Mouse (Mus musculus) ovary, postnatal 36 days (tissue): ENCODE data around the gene Folr2.
A peak's percentile ranks its signal among the peaks of the same experiment; 100 is the strongest.

Experiments used
- DNase-seq: peaks from one replicate; pipeline ENCODE4 v3.0.0; 2022; ENCODE audit warnings: low spot score, mixed read lengths

Folr2 gene

DNA sequence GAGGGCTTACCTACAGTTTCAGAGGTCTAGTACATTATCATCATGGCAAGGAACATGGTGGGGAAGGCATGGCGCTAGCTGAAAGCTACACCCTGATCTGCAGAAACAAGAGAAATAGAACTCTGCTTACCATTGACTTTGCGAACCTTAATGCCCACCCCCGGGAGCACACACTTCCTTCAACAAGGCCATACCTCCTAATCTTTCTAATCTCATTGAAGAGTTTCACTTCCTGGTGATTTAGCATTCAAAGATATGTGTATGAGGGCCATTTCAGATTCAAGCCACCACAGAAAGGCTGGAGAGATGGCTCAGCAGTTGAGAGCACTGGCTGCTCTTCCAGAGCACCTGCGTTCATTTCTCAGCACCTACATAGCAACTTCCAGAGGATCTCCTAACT is at the start of gene Folr2:
Gene Folr2, minus strand, starts transcription at position 101 of the 400 bp plus-strand sequence.
- DNase-seq = no peak

DNA sequence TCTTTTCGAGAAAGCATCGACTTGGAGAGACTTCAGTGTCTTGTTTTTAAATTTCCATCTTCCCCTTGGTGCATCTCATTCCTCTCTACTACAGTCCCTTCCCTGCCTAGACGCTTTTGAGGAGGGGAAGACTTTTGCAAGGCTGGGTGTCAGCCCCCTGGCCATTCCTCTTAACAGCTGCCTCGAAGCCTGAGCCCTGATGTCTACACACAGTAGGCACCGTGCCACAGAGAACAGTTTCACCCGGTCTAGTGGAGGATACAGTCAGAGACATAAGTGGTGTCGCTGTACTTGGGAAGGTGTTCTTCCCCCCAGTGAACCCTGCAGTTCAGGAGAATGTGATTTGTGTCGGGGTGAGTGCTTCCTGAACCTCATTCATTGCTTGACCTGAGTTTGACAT is 49.7 kb upstream of the Folr2 start:
- DNase-seq = no peak

DNA sequence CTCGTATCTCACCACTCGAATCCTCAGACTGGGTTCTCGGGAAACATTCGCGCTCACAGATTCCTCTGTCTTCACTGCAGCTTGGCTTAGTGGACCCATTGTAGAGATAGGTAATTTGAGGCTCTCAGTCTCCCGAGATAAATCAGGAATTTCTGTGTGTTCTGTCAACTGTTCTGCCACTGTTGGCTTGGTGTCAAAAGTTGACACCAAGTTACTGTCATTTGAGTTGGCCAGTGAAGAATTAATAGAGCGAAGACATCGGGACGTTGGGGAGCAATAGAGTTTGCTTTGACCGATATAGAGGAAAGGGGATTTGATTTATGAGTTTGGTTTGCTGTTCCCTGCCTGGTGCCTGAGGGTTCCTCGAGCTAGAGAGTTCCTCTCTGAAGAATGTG is 49.3 kb upstream of the Folr2 start, which contains the start of gene Tomt:
Gene Tomt, minus strand, starts transcription at position 73 of the 395 bp plus-strand sequence.
- no peak for DNase-seq

DNA sequence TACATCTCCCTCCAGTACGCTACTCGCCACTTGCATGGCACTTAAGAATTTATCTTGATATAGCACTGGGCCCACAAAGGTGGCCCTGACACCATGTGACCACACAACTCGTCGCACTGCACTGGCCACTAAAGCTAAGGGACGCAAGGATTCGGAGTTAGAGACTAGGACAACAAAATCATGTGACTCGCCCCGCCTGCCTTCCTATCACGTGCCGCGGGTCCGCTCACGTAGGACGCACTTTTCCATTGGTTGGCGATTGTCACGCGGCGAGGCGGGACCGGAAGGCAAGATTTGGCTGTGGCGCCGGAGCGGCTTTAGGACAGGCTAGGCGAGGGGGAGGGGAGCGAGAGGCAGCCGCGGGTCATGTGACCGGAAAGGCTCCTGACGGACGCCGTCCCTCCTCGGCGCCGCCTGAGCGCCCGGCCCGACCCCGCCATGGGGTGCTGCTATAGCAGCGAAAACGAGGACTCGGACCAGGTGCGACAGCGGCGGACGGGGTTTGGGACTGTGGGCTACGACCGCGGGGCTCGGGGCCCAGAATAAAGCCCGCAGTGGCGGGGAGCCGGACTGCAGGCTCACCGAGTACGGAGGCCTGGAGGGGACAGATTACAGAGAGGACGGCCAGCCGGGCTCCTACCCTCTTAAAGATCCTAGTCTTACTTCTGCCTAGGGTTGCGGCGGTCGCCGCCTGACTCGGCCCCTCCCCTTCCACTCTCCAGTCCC is 48.7 kb upstream of the Folr2 start, which contains the start of gene Lamtor1:
Gene Lamtor1, plus strand, starts transcription at position 344 of the 726 bp plus-strand sequence.
- peak; percentile 99 for DNase-seq

DNA sequence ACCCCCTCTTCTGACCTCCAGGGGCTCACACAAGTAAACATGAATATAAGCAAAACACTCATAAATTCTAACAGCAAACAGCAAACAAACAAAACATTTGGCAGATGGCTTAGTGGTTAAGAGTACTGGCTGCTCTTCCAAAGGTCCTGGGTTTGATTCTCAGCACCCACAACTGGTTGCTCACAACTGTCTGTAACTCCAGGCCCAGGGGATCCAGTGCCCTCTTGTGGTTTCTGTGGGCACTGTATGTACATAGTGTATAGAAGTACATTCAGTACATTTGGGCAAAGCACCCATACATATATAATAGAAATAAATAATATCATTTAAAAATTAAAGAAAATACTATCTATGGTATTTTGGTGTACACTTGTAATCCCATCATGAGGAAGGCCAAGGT is 45.9 kb upstream of the Folr2 start:
- DNase-seq = no peak

DNA sequence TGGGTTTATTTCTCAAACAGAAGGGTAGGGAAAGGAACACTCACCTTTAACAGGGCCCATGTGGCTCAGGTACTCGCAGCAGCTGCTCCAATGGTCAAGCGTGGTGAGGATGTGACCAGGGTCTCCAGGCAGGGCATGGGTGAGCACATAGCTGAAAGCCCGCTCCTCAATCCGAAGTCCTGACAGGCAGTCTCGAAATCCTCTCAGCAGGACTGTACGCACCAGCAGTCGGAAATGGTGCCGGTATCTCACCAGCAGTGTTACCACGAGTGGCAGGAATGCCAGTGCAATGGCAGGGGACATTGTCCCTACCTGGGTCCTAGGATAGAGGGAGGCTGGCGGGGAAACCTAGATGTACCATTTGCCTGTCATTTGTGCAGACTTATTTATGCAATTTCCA is 45.0 kb upstream of the Folr2 start:
- DNase-seq = no peak

DNA sequence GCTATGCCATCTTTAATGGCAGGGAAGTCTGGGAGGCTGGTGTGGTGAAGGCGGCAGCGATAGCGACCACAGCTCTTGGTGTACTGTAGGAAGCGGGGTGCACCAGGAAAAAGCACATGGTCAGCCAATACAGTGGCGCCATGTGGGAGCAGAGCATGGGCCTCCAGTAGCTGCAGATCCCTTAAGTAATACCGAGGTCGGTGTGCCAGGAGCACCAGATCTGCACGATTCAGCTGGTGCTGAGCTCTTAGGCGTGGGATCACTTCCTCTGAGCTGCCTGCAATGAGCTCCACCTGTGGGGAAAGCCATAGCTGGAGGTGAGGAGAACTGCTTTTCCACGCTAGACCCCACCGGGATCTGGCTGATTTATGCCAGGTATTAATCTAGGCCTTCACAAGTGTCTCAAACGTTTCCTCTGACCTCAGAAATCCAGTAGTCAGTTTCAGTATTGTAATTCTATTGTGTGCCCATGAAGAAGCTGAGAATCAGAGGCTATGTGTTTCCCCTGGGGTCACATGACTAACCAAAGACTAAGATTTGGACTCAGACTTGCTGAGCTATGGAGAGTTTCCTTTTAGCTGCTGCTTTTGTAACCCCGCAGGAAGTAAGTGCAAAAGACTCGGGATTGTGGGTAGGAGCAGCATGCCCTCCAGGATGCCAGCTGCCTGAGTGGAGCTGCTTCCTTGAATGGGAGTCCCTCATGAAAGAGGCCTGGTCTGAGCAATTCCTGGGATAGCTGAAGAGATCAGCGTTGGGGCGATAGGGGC is 43.5 kb upstream of the Folr2 start:
- DNase-seq = no peak

DNA sequence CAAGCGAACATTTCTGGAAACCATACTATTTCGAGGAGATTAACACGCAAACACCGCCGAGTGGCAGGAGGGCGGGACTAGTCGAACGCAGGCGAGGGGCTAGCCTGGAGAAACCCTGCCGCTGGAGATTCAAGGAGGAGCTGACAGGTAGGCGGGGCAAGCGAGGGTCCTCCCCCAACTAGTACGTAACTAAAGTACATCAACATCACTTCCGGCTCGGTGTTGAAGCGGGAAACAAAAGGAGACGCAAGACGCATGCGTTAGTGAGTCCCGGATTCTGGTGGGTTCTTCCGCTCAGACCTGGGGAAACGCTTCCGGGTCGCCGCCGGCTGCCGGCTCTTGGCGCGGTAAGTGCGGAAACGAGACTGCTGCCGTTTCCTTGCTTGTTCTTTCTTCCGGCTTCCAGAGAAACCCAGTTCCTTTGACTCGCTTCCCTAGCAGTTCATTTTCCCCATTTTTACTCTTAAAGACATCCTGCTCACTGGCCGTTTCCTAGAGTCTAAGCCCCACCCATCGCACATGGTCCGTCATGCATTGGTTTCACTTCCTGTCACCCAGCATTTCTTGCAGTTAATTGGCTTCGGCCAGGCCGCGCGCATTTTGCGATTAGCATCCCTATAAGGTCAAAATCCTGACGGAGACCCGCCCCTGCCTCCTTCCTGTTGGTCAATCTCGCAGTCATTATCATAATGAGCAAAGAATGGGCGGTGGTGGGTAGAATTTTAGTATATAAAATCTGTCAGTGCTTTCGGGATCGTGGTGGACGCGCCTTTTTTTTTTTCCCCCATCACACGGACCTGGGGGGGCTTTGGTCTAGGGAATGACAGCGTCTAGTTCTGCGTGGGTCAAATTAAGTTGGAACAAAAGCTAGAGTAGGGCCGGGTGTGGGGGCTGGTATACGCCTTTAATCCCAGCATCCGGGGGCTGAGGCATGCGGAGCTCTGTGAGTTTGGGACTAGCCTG is 39.4 kb upstream of the Folr2 start:
- DNase-seq = peak; percentile 92

DNA sequence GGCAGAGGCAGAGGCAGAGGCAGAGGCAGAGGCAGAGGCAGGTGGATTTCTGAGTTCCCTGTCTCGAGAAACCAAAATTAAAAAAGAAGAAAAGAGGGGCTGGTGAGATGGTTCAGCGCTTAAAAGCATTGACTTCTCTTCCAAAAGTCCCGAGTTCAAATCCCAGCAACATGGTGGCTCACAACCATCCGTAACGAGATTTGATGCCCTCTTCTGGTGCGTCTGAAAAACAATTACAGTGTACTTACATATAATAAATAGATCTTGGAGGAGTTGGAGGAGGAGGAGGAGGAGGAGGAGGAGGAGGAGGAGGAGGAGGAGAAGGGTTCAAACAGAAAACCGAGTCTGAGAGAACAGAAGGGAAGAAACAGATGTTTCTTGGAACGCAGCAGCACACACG is 38.7 kb upstream of the Folr2 start:
- no peak for DNase-seq

DNA sequence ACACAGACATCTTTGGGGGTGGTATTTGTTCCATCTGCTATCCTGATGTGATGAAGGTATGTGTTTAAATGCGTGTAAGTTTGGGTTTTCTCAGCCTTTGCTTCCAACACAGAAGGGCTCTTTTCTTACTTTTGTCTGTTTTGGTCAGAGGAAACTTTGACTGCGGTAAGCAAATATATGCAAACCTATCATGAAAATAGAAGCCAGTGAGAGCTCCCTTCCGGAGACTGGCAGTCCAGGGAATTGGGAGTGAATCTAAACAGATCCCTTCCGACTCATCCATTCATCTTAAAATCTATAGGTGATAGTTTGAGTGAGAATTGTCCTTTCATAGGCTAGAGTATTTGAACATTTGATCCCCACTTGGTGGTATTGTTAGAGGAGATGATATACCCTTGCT is 31.5 kb upstream of the Folr2 start:
- no peak for DNase-seq

DNA sequence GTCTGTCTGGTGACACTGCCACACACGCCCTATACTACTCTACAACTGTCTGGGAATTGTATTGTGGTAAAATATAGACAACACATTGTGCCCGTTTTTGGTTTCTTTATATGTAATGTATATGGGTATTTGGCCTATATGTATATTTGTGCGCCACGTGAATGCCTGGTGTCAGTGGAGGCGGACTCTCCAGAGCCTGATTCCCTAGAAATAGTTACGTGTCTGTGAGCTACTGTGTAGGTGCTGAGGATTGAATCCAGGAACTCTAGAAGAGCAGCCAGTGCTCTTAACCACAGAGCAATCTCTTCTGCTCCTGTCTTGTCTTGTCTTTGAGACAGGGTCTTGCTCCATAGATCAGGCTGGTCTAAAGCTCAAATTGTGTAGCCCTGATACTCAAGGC is 29.3 kb upstream of the Folr2 start:
- DNase-seq = no peak

DNA sequence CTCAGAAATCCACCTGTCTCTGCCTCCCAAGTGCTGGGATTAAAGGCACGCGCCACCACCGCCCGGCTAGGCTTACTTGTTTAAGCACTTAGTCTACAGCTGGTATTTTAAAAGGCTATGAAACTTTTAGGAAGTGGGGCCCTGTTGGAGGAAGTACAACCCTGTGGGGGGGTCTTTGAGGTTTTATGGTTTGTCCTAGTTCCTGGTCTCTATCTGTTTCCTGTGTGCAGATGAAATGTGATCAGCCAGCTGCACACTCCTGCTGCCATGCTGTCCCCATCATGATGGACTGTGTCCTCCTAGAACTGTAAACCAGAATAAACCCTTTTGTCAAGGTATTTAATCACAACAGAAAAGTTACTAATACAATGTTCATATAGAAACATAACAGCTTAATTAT is 27.2 kb upstream of the Folr2 start:
- no peak for DNase-seq

DNA sequence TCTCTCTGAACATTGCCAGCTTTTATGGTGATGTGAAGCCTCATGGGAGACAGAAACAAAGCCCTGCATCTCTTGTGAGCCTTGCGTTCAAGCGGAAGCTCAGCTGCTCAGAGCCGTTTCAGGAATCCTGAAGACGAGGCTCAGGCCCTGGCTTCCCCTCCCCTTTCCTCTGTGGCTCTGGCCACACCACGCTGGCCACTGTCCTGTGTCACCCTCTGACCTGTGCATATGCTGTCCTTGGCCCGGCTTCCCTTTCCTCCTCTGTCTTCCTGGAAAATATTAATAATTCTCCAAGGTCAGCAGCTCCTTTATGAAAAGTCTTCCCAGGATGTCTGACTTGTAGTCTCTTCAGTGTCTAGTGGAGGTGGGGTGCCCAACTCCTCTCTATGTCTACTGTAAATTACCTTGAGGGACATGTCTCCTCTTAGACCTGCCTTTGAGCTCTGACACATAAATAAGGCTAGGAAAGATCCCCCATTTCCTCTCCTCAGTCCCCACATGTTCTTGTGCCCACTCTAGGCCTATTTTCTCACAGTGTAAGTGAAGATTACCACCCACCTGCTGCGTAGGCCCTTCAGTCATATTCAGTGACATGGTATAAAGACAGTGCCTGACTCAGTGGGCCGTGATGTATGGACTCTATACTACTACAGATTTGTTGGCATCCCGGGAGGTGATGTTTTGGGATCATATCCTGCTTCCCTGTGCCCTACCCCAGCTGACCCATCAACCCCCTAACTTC is 25.6 kb upstream of the Folr2 start:
- DNase-seq = no peak

DNA sequence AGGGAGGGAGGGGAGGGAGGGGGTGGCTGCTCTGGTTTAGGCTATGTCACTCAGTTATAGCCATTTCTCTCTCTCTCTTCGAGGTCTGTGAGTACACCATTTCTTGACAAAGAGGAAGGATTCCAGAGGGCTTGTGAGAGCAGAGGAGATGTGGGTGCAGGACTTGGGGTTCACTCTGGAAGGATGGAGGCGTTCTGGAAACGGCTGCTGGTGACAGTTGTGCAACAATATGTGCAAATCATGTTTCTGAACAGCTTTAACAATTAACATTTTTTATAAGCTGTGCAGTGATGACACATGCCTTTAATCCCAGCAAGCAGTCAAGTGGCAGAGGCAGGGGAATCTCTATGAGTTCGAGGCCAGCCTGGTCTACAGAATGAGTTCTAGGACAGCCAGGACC is 23.9 kb upstream of the Folr2 start:
- no peak for DNase-seq

DNA sequence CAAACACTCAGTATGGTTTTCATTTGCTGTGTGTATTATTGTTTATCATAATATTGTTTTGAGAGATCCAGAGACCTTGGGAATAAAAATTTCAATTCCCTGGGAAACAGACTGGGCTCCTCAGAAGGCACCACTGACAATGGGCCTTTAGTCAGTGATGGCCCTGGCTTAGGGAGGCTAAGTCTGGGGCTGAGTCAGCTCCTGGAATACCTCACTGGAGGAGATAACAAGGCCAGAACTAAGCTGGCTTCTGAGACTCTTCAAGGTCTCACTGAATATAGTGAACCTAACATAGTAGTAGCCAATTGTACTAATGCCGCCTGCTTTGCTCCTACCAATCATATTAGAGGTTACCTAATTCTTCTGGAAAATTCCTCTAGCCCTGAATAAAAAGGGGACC is 19.0 kb upstream of the Folr2 start:
- DNase-seq = no peak

DNA sequence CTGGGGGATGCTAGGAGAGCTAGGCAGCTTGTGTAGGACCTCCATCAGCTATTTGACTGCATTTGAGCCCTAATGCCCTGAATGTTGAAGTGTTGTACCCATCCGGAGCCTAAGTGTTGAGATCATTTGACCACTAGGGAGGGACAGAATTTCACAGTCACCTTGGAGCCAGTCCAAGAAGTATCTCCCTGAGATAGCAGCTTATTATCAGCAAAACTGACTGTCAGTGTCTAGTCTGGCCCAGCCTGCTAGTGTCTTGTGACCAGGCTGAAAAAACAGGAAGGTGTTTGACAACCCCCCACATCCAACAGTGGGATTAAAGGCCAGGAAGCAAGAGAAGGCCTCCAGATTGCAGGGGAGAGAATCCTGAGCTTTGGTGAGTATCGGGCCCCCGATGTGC is 14.3 kb upstream of the Folr2 start:
- DNase-seq = peak; percentile 27

DNA sequence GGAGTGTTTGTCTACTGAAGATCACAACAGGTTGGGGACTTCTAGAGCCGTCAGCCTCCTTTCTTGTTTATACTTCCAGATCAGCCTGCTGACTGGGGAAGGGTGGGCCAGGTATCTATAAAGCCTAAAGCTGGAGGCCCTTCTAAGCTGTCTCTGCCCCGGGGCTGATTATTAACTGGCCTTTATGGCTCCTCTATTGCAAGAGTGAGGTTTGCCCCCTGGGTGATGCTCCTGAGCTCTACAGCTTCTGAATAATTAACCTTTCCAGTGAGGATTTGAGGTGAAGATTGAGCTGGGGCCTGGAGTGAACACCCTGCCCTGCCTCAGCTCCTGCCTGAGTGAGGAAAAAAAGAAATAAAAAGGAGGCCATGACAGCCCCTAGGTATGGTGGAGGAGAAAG is 13.6 kb upstream of the Folr2 start, which contains the start of gene Folr1:
Gene Folr1, minus strand, starts transcription at position 160 of the 400 bp plus-strand sequence.
- no peak for DNase-seq

DNA sequence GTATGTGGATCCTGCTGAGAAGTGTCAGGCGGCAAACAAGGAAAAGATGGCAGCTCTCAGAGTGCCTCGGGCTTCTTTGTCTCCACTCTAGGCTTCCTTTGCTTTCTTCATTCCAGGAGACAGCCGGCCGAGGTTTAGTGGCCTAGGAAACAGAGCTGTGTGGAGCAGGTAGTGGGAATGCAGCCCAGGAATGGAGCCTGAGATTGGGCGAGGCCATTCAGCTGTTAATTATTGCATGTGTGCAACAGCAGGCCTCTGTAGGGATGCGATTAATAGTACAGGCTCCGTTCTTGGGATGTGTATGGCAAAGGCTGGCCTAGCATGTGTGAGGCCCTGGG is 12.1 kb upstream of the Folr2 start:
- DNase-seq = no peak

DNA sequence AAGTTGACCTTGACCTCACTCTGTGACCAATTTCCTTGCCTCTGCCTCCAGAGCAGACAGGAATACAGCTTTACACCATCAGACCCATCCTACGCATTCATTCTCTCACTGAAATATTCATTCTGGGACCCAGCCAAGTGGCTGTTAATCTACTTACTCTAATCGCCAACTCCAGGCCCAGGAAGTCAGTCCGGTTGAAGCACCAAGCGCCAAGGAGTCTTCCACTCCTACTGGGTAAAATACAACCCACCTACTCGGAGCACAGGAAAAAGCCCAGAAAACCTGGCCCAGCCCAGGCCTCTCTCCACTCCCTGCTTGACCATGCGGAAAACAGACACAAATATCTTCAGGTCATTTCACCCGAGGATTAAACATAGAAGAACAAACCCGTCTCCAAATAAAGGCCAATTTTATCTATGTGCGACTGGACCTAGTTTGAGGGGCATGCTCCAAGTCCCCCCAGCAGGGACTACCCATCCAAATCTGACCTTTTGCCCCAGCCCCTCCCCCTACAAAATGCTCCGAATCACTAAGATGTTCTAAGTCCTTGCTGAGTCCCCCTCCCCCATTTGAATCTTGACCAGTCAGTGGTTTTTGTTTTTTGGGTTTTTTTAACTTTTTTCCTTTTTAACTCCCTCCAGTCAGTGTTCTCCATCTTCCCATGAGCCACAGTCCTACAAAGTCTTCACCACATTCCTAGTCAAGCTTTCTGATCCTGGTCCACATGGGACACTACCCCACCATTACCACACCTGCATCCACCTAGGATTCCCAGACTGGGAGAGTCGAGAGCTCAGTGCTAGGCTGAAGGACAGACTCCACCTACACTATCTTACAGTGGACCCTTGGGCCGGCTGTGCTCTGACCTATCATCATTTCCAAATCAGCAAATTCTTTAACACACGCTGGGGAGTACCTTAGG is 11.5 kb upstream of the Folr2 start:
- peak; percentile 11 for DNase-seq

DNA sequence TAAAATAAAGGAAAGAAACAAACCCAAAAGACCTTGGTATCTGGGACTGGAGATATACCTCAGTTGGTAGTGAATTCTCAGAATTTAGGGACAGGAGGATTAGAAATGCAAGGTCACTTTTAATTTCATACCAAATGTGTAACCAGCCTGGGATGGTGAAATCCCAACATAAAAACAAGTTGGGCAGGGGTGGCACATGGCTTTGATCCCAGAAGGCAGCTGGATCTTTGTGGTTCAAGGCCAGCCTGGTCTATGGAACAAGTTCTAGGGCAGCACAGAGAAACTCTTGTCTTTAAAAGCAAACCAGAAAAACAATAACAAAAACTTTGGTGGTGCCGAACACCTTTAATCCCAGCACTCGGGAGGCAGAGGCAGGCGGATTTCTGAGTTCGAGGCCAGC is 10.5 kb upstream of the Folr2 start:
- DNase-seq = no peak
